Mouse (Mus musculus): ENCODE results near the gene Olfr104-ps. TPM values are rescaled to one million over a fixed set of nuclear protein-coding genes. Genes with fewer than 3 reads are reported as not detected.

The Olfr104-ps gene
- not detected in 2 replicates for polyA plus RNA-seq (2015; fragmentation: Nextera tagmentation; extraction: Ambion mirVana)

DNA sequence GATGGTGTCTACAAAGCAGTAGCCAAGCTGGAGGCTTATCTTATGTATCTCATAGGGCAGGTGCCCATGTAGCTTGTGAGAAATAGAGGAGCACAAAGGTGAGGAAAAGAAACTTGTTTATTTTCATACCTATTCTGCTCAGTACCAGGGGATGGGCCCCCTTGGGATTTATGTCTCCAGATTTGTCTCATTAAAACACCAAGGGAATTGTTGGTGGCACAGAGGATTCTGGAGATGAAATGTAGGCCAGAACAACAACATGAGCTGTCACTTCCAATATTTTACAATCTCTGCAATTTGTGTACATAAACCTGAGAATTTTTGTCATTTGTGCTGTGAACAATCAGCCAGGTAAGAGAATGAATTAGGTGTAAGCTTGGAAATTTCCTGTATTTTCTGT lies at the start of gene Olfr104-ps:
Gene Olfr104-ps, plus strand, starts transcription at position 301 of the 400 bp plus-strand sequence.
- no peak for TF ChIP-seq CTCF (IDR thresholded peaks at IDR 0.05; ENCODE audit: low read depth)
- DNase-seq (no peak), ATAC-seq (no peak)
- Histone ChIP-seq H3K9me3 (ENCODE audit: low read length) (no peaks in the 10 kb centered on the region), H3K36me3 (replicated peaks; ENCODE audit: insufficient read depth, low read length) (no peaks in the 10 kb centered on the region), H3K4me2 (ENCODE audit: low read depth, low read length) (no peak within 1 kb of the TSS), H3K9ac (replicated peaks) (no peak within 1 kb of the TSS), H3K27me3 (ENCODE audit: insufficient read depth, low read length) (no peaks in the 10 kb centered on the region), H3K4me1 (ENCODE audit: insufficient read depth) (no peaks in the 10 kb centered on the region), H3K27ac (ENCODE audit: low read depth) (no peak within 1 kb of the TSS), H3K4me3 (ENCODE audit: low read depth, low read length) (no peak within 1 kb of the TSS)

DNA sequence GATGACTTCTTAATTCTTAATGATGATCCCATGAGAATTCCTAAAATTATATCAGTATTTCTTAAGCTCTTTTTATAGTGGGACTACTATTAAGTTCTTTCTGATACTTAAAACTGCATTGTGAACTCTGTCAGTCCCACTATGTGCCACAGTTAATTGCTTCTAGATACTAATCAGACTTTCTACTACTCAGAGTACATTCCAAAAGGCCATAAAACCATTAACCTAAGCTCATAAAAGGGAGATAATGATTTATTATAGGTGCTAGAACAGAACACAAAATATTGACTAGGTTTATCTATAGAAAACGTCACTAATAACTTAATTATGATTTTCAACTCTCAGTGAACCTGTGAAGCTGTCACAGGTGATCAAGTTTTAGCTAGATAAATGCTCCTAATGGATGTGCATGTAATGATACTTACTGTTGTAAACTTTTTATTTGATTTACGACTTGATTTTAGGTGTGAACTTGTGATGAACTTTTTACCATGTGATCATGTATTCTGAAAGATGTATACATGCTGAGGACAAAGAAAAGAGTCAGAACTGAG lies 49.2 kb upstream of the Olfr104-ps start:
- H3K4me1 ChIP-seq (ENCODE audit: insufficient read depth): no peaks in the 10 kb centered on the region
- ATAC-seq (no peak), DNase-seq (no peak)
- 38% methylated on average over 2 of the region's 2 CpGs for WGBS (ENCODE audit: insufficient replicate concordance)
- no peak overlapping the region for H3K4me3 ChIP-seq (ENCODE audit: low read depth, low read length)
- H3K27ac ChIP-seq (ENCODE audit: low read depth): no peak overlapping the region
- TF ChIP-seq CTCF (IDR thresholded peaks at IDR 0.05; ENCODE audit: low read depth) (no peak), EP300 (IDR thresholded peaks at IDR 0.05; ENCODE audit: low read depth) (no peak)
- H3K36me3 ChIP-seq (replicated peaks; ENCODE audit: insufficient read depth, low read length): no peaks in the 10 kb centered on the region
- no peaks in the 10 kb centered on the region for H3K27me3 ChIP-seq (ENCODE audit: insufficient read depth, low read length)
- H3K9me3 ChIP-seq (ENCODE audit: low read length): no peaks in the 10 kb centered on the region
- H3K9ac ChIP-seq (replicated peaks): no peak overlapping the region
- H3K4me2 ChIP-seq (ENCODE audit: low read depth, low read length): no peak overlapping the region

DNA sequence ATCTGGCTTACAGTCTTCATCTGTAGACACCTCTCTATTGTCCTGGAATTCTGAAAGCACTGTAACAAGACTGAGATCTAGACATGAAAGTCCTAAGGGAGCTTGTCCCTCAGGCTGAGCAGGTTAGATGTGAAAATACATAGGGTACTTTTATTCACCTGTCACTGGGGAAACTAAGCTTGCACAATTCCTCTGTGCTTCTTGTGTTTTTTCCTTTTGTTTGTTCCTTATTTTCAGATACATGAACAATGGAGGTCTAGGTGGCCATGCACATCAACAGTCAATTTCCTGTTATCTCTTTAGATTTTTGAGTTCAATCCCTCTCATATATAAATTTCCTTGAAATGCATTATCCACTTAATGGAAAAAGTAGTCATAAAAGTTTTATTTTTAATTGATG lies 42.4 kb upstream of the Olfr104-ps start, which contains the start of gene Olfr102:
Gene Olfr102, minus strand, starts transcription at position 101 of the 400 bp plus-strand sequence.
- H3K4me3 ChIP-seq (ENCODE audit: low read depth, low read length): no peak within 1 kb of the TSS
- H3K4me2 ChIP-seq (ENCODE audit: low read depth, low read length): no peak within 1 kb of the TSS
- H3K9ac ChIP-seq (replicated peaks): no peak within 1 kb of the TSS
- H3K36me3 ChIP-seq (replicated peaks; ENCODE audit: insufficient read depth, low read length): no peaks in the 10 kb centered on the region
- ATAC-seq (no peak), DNase-seq (no peak)
- no peaks in the 10 kb centered on the region for H3K27me3 ChIP-seq (ENCODE audit: insufficient read depth, low read length)
- TF ChIP-seq EP300 (IDR thresholded peaks at IDR 0.05; ENCODE audit: low read depth): no peak
- H3K9me3 ChIP-seq (ENCODE audit: low read length): no peaks in the 10 kb centered on the region
- H3K27ac ChIP-seq (ENCODE audit: low read depth): no peak within 1 kb of the TSS
- H3K4me1 ChIP-seq (ENCODE audit: insufficient read depth): no peaks in the 10 kb centered on the region

DNA sequence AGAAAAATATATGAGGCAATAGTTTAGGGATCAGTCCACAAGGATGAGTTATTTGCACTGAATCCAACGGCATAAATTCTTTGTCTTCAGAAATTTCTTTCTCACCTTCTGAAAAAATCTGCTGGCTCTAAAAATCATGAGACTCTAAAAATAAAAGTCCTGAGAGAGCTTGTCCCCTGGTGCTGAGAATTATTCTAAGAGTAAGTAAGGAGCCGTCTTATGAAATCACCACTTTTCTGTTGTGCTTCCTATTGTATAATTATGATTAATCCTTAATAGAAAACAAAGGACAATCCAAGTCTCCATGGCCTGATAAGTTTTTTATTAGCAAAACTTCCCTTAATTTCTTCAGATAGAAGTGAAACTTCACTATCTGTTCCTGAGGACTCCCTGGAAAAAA lies 19.8 kb upstream of the Olfr104-ps start, which contains the start of gene Olfr103:
Gene Olfr103, minus strand, starts transcription at position 101 of the 400 bp plus-strand sequence.
- Histone ChIP-seq H3K4me3 (ENCODE audit: low read depth, low read length) (no peak within 1 kb of the TSS), H3K9me3 (ENCODE audit: low read length) (no peaks in the 10 kb centered on the region), H3K27ac (ENCODE audit: low read depth) (no peak within 1 kb of the TSS), H3K9ac (replicated peaks) (no peak within 1 kb of the TSS), H3K4me2 (ENCODE audit: low read depth, low read length) (no peak within 1 kb of the TSS), H3K36me3 (replicated peaks; ENCODE audit: insufficient read depth, low read length) (no peaks in the 10 kb centered on the region), H3K27me3 (ENCODE audit: insufficient read depth, low read length) (no peaks in the 10 kb centered on the region), H3K4me1 (ENCODE audit: insufficient read depth) (no peaks in the 10 kb centered on the region)
- ATAC-seq (no peak), DNase-seq (no peak)
- WGBS (ENCODE audit: insufficient replicate concordance): 79% methylated on average over 2 of the region's 2 CpGs
- TF ChIP-seq CTCF (IDR thresholded peaks at IDR 0.05; ENCODE audit: low read depth) (no peak), EP300 (IDR thresholded peaks at IDR 0.05; ENCODE audit: low read depth) (no peak)

DNA sequence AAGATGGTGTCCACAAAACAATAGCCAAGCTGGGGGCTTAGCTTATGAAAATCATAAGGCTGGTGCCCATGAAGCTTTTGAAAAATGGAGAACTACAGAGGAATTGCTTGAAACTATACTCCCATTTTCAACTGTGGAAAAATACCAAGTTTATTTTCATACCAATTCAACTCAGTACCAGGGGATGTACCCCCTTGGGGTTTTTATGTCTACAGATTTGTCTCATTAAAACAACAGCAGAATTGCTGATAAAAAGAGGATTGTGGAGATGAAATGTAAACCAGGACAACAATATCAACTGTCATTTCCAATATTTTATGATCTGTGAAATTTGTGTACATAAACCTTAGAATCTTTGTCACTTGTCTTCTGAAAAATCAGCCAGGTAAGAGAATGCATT lies 19.4 kb downstream of the Olfr104-ps start, which contains the start of gene Olfr105-ps:
Gene Olfr105-ps, plus strand, starts transcription at position 301 of the 400 bp plus-strand sequence.
- Histone ChIP-seq H3K4me1 (ENCODE audit: insufficient read depth) (no peaks in the 10 kb centered on the region), H3K27me3 (ENCODE audit: insufficient read depth, low read length) (no peaks in the 10 kb centered on the region), H3K4me3 (ENCODE audit: low read depth, low read length) (no peak within 1 kb of the TSS), H3K27ac (ENCODE audit: low read depth) (no peak within 1 kb of the TSS), H3K4me2 (ENCODE audit: low read depth, low read length) (no peak within 1 kb of the TSS), H3K9ac (replicated peaks) (no peak within 1 kb of the TSS), H3K36me3 (replicated peaks; ENCODE audit: insufficient read depth, low read length) (no peaks in the 10 kb centered on the region), H3K9me3 (ENCODE audit: low read length) (no peaks in the 10 kb centered on the region)
- ATAC-seq (no peak), DNase-seq (no peak)
- TF ChIP-seq CTCF (IDR thresholded peaks at IDR 0.05; ENCODE audit: low read depth) (no peak), EP300 (IDR thresholded peaks at IDR 0.05; ENCODE audit: low read depth) (no peak)

DNA sequence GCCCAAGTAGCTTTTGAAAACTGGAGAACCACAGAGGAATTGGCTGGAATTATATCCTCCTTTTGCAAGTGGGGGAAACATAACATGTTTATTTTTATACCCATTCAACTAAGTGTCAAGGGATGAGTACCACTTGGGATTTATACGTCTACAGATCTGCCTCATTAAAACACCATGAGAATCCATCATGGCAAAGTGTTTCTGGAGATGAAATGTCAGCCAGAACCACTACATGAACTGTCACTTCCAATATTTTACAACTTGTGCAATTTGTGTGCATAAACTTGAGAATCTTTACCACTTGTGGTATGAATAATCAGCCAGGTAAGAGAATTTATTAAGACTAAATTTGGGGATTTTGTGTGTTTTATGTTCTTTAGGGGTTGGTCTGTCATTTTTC lies 30.7 kb downstream of the Olfr104-ps start, which contains the start of gene Olfr106-ps:
Gene Olfr106-ps, plus strand, starts transcription at position 301 of the 400 bp plus-strand sequence.
- no peak within 1 kb of the TSS for H3K9ac ChIP-seq (replicated peaks)
- H3K4me3 ChIP-seq (ENCODE audit: low read depth, low read length): no peak within 1 kb of the TSS
- H3K27ac ChIP-seq (ENCODE audit: low read depth): no peak within 1 kb of the TSS
- H3K4me1 ChIP-seq (ENCODE audit: insufficient read depth): no peaks in the 10 kb centered on the region
- H3K27me3 ChIP-seq (ENCODE audit: insufficient read depth, low read length): no peaks in the 10 kb centered on the region
- 70% methylated on average over 1 of the region's 1 CpGs for WGBS (ENCODE audit: insufficient replicate concordance)
- no peak for DNase-seq
- TF ChIP-seq CTCF (IDR thresholded peaks at IDR 0.05; ENCODE audit: low read depth) (no peak), EP300 (IDR thresholded peaks at IDR 0.05; ENCODE audit: low read depth) (no peak)
- H3K4me2 ChIP-seq (ENCODE audit: low read depth, low read length): no peak within 1 kb of the TSS
- ATAC-seq: no peak
- no peaks in the 10 kb centered on the region for H3K36me3 ChIP-seq (replicated peaks; ENCODE audit: insufficient read depth, low read length)
- no peaks in the 10 kb centered on the region for H3K9me3 ChIP-seq (ENCODE audit: low read length)

DNA sequence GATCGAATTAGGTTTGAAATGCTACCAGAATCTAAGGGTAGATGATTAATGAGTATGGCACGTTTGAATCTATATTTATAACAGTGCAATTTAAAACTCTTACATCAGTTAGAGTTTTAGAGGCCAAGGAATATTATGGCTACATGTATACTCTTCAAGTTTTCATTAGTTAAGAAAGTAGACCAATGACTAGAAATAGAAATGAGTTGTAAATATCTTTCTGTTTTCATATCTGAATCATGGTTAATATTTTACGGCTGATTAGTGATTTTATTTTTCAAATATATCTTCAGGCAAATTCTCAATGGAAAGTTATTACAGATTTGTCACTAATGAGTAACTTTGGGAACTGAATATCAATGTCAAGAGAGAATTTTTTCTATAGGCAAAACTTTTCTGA lies 39.5 kb downstream of the Olfr104-ps start, which contains the start of gene Olfr107:
Gene Olfr107, plus strand, starts transcription at position 301 of the 400 bp plus-strand sequence.
- no peaks in the 10 kb centered on the region for H3K27me3 ChIP-seq (ENCODE audit: insufficient read depth, low read length)
- H3K36me3 ChIP-seq (replicated peaks; ENCODE audit: insufficient read depth, low read length): no peaks in the 10 kb centered on the region
- no peaks in the 10 kb centered on the region for H3K9me3 ChIP-seq (ENCODE audit: low read length)
- DNase-seq: no peak
- ATAC-seq: no peak
- no peaks in the 10 kb centered on the region for H3K4me1 ChIP-seq (ENCODE audit: insufficient read depth)
- WGBS (ENCODE audit: insufficient replicate concordance): 69% methylated on average over 3 of the region's 3 CpGs
- H3K9ac ChIP-seq (replicated peaks): no peak within 1 kb of the TSS
- no peak within 1 kb of the TSS for H3K4me3 ChIP-seq (ENCODE audit: low read depth, low read length)
- TF ChIP-seq CTCF (IDR thresholded peaks at IDR 0.05; ENCODE audit: low read depth): no peak
- TF ChIP-seq EP300 (IDR thresholded peaks at IDR 0.05; ENCODE audit: low read depth): no peak
- H3K27ac ChIP-seq (ENCODE audit: low read depth): no peak within 1 kb of the TSS
- no peak within 1 kb of the TSS for H3K4me2 ChIP-seq (ENCODE audit: low read depth, low read length)
